ENCODE assay signal across 30 mouse cellular contexts in genomic region chr16:43482125-43482524, GRCm38 (mm10).
"Had no signal": no experiment of that assay in that cellular context is flagged by ENCODE, and none has a peak within 500 bp of the region (broad histone marks: within the 10 kb centered on the region; RNA-seq: fewer than 3 reads in every experiment).

No protein-coding gene starts in this region.

- H3K4me2 ChIP-seq: limb, embryonic 12.5 days; limb, embryonic 13.5 days; limb, embryonic 15.5 days; liver, embryonic 11.5 days; liver, embryonic 12.5 days; liver, embryonic 13.5 days; liver, embryonic 15.5 days; lung, embryonic 14.5 days; lung, embryonic 15.5 days; midbrain, embryonic 11.5 days; midbrain, embryonic 12.5 days; midbrain, embryonic 13.5 days; midbrain, embryonic 15.5 days; neural tube, embryonic 12.5 days had no signal

- H3K4me1 ChIP-seq: limb, embryonic 10.5 days; limb, embryonic 12.5 days; limb, embryonic 13.5 days; limb, embryonic 15.5 days; liver, embryonic 12.5 days; liver, embryonic 13.5 days; liver, embryonic 15.5 days; lung, embryonic 15.5 days; megakaryocyte, embryonic 14.5 days; midbrain, embryonic 10.5 days; midbrain, embryonic 13.5 days; midbrain, embryonic 15.5 days; neural tube, embryonic 12.5 days had no signal

- H3K4me3 ChIP-seq: limb, embryonic 10.5 days; limb, embryonic 12.5 days; limb, embryonic 13.5 days; limb, embryonic 15.5 days; liver, embryonic 12.5 days; liver, embryonic 13.5 days; liver, embryonic 15.5 days; lung, embryonic 15.5 days; megakaryocyte, embryonic 14.5 days; midbrain, embryonic 10.5 days; midbrain, embryonic 12.5 days; midbrain, embryonic 13.5 days; midbrain, embryonic 15.5 days; myocyte; neural tube, embryonic 12.5 days had no signal

- H3K27me3 ChIP-seq: limb, embryonic 12.5 days; limb, embryonic 13.5 days; limb, embryonic 15.5 days; liver, embryonic 12.5 days; liver, embryonic 13.5 days; liver, embryonic 15.5 days; lung, embryonic 15.5 days; megakaryocyte, embryonic 14.5 days; midbrain, embryonic 12.5 days; midbrain, embryonic 13.5 days; midbrain, embryonic 15.5 days; neural tube, embryonic 12.5 days had no signal

- H3K27ac ChIP-seq: limb, embryonic 10.5 days; limb, embryonic 12.5 days; limb, embryonic 13.5 days; limb, embryonic 15.5 days; liver, embryonic 12.5 days; liver, embryonic 13.5 days; liver, embryonic 14.5 days; liver, embryonic 15.5 days; lung, embryonic 15.5 days; macrophage; midbrain, embryonic 10.5 days; midbrain, embryonic 12.5 days; midbrain, embryonic 13.5 days; midbrain, embryonic 15.5 days; neural tube, embryonic 12.5 days had no signal

- H3K9me3 ChIP-seq: limb, embryonic 10.5 days; limb, embryonic 12.5 days; limb, embryonic 13.5 days; limb, embryonic 15.5 days; liver, embryonic 12.5 days; liver, embryonic 13.5 days; liver, embryonic 15.5 days; lung, embryonic 15.5 days; megakaryocyte, embryonic 14.5 days; midbrain, embryonic 10.5 days; midbrain, embryonic 12.5 days; midbrain, embryonic 13.5 days; midbrain, embryonic 15.5 days; neural tube, embryonic 12.5 days had no signal

- H3K36me3 ChIP-seq: limb, embryonic 10.5 days; limb, embryonic 12.5 days; limb, embryonic 13.5 days; limb, embryonic 15.5 days; liver, embryonic 12.5 days; liver, embryonic 13.5 days; liver, embryonic 15.5 days; lung, embryonic 15.5 days; midbrain, embryonic 10.5 days; midbrain, embryonic 12.5 days; midbrain, embryonic 13.5 days; midbrain, embryonic 15.5 days; neural tube, embryonic 12.5 days had no signal

- H3K9ac ChIP-seq: limb, embryonic 12.5 days; limb, embryonic 13.5 days; limb, embryonic 15.5 days; liver, embryonic 12.5 days; liver, embryonic 13.5 days; liver, embryonic 14.5 days; liver, embryonic 15.5 days; liver, postnatal 0 days; lung, embryonic 14.5 days; lung, embryonic 15.5 days; midbrain, embryonic 12.5 days; midbrain, embryonic 13.5 days; midbrain, embryonic 15.5 days; neural tube, embryonic 12.5 days had no signal

- DNase-seq: left cerebral cortex, postnatal 4 days; liver; liver, embryonic 13.5 days; liver, postnatal 0 days; lung, adult 18-20 months; lung, adult 2 months; lung, embryonic 14.5 days; lung, postnatal 10 days; lung, postnatal 14 days; lung, postnatal 36 days; lung, postnatal 4 days; midbrain, embryonic 14.5 days had no signal
